Mouse (Mus musculus): ENCODE measurements around the gene Lta.
A peak's percentile ranks its signal among the peaks of the same experiment; 100 is the strongest.

Gene Lta

GRCm38 (mm10) chr17:35210593-35210992 lies 5.4 kb upstream of the Lta start:
- no peak for DNase-seq (ENCODE audit: low read depth, low spot score)

GRCm38 (mm10) chr17:35209785-35210535 lies 4.8 kb upstream of the Lta start:
- no peak for DNase-seq (ENCODE audit: low read depth, low spot score)

- DNase-seq (ENCODE audit: low read depth, low spot score) = no peak
These were observed 224 bp upstream of the Lta start for GRCm38 (mm10) chr17:35205380-35205769.

GRCm38 (mm10) chr17:35202442-35202841 lies 2.7 kb downstream of the Lta start:
- no peak for DNase-seq (ENCODE audit: low read depth, low spot score)

- DNase-seq (ENCODE audit: low read depth, low spot score) = no peak
These were observed 3.4 kb downstream of the Lta start, which contains the start of gene Tnf for GRCm38 (mm10) chr17:35201787-35202186. Tnf (minus strand) TSS chr17:35202007.

GRCm38 (mm10) chr17:35201128-35201527 lies 4.0 kb downstream of the Lta start:
- no peak for DNase-seq (ENCODE audit: low read depth, low spot score)

- DNase-seq (ENCODE audit: low read depth, low spot score) = peak; percentile 40
These were observed 4.8 kb downstream of the Lta start for GRCm38 (mm10) chr17:35200398-35200797.

- no peak for DNase-seq (ENCODE audit: low read depth, low spot score)
These were observed 6.2 kb downstream of the Lta start for GRCm38 (mm10) chr17:35198946-35199345.

GRCm38 (mm10) chr17:35198029-35198428 lies 7.1 kb downstream of the Lta start:
- DNase-seq (ENCODE audit: low read depth, low spot score) = no peak

GRCm38 (mm10) chr17:35197126-35197525 lies 8.0 kb downstream of the Lta start:
- no peak for DNase-seq (ENCODE audit: low read depth, low spot score)

GRCm38 (mm10) chr17:35196321-35196641 lies 8.9 kb downstream of the Lta start:
- DNase-seq (ENCODE audit: low read depth, low spot score) = no peak

GRCm38 (mm10) chr17:35195631-35196320 lies 9.4 kb downstream of the Lta start:
- no peak for DNase-seq (ENCODE audit: low read depth, low spot score)

- DNase-seq (ENCODE audit: low read depth, low spot score) = no peak
These were observed 10.1 kb downstream of the Lta start for GRCm38 (mm10) chr17:35194844-35195630.

- no peak for DNase-seq (ENCODE audit: low read depth, low spot score)
These were observed 11.0 kb downstream of the Lta start, which contains the start of gene Ltb for GRCm38 (mm10) chr17:35193881-35194843. Ltb (plus strand) TSS chr17:35194439.

GRCm38 (mm10) chr17:35192924-35193323 lies 12.2 kb downstream of the Lta start:
- DNase-seq (ENCODE audit: low read depth, low spot score) = no peak

GRCm38 (mm10) chr17:35191723-35192122 lies 13.4 kb downstream of the Lta start:
- DNase-seq (ENCODE audit: low read depth, low spot score) = no peak

- peak; percentile 33 for DNase-seq (ENCODE audit: low read depth, low spot score)
These were observed 15.1 kb downstream of the Lta start for GRCm38 (mm10) chr17:35190096-35190495.

- no peak for DNase-seq (ENCODE audit: low read depth, low spot score)
These were observed 16.0 kb downstream of the Lta start for GRCm38 (mm10) chr17:35189186-35189585.

GRCm38 (mm10) chr17:35187959-35188610 lies 17.1 kb downstream of the Lta start, which contains the start of gene Lst1:
Lst1 (minus strand) TSS chr17:35188439.
- no peak for DNase-seq (ENCODE audit: low read depth, low spot score)

GRCm38 (mm10) chr17:35187345-35187744 lies 17.8 kb downstream of the Lta start:
- DNase-seq (ENCODE audit: low read depth, low spot score) = no peak

- peak; percentile 72 for DNase-seq (ENCODE audit: low read depth, low spot score)
These were observed 18.5 kb downstream of the Lta start for GRCm38 (mm10) chr17:35186681-35187080.

All from 3T3-L1 (cell line).